Mouse (Mus musculus) C2C12 (cell line): ENCODE results near the gene Dnajc17. TPM values are rescaled to one million over a fixed set of nuclear protein-coding genes. Genes with fewer than 3 reads are reported as not detected.

Source experiments
- H3K27me3 ChIP-seq: one replicate; pipeline ENCODE4 v1.6.1; 2011; ENCODE audit not compliant: control insufficient read depth, insufficient read depth, insufficient read length
- H3K36me3 ChIP-seq: one replicate; pipeline ENCODE4 v1.6.1; 2011; ENCODE audit not compliant: control insufficient read depth, insufficient read depth
- H3K4me3 ChIP-seq: one replicate; pipeline ENCODE4 v1.5.1; 2011; ENCODE audit warnings: mild to moderate bottlenecking, control low read depth; ENCODE audit not compliant: poor library complexity, insufficient read depth, severe bottlenecking
- H3K79me2 ChIP-seq: one replicate; pipeline ENCODE4 v1.6.1; 2011; ENCODE audit not compliant: control insufficient read depth, insufficient read depth
- H3K79me3 ChIP-seq: one replicate; pipeline ENCODE4 v1.6.1; 2011; ENCODE audit warnings: low read depth, control low read depth
- H3ac ChIP-seq: one replicate; pipeline ENCODE3; 2011; ENCODE audit warnings: low read depth; ENCODE audit not compliant: control insufficient read depth, insufficient read length
- CEBPB ChIP-seq: IDR thresholded peaks from one replicate; pipeline ENCODE4 v1.6.1; 2011; ENCODE audit warnings: low read depth, mild to moderate bottlenecking, control low read depth, moderate library complexity
- CTCF ChIP-seq: IDR thresholded peaks from one replicate; pipeline ENCODE4 v1.5.1; 2011; ENCODE audit not compliant: control insufficient read depth, insufficient read depth, insufficient read length
- FOSL1 ChIP-seq: IDR thresholded peaks from one replicate; pipeline ENCODE4 v1.8.0; 2011; ENCODE audit warnings: mild to moderate bottlenecking, low read length; ENCODE audit not compliant: poor library complexity, insufficient read depth, severe bottlenecking
- MAX ChIP-seq: IDR thresholded peaks from one replicate; pipeline ENCODE4 v1.6.1; 2011; ENCODE audit warnings: mild to moderate bottlenecking, control low read depth
- MYOD1 ChIP-seq: IDR thresholded peaks from one replicate; pipeline ENCODE4 v1.6.1; 2011; ENCODE audit warnings: low read depth; ENCODE audit not compliant: control insufficient read depth, insufficient read length
- MYOG ChIP-seq: IDR thresholded peaks from one replicate; pipeline ENCODE4 v1.6.1; 2011; ENCODE audit not compliant: control insufficient read depth, insufficient read length; ENCODE audit errors: extremely low read depth
- USF1 ChIP-seq: IDR thresholded peaks from one replicate; pipeline ENCODE4 v1.6.1; 2011; ENCODE audit warnings: low read depth, mild to moderate bottlenecking, control low read depth, moderate library complexity
- polyA plus RNA-seq: library from polyadenylated mRNA; unstranded; fragments of >200 nt; fragmentation: generic; extraction: Trizol; gene quantifications from one replicate; pipeline ENCODE4 v1.2.1, GENCODE M21; 2012; ENCODE audit warnings: missing spikeins

Gene Dnajc17
- polyA plus RNA-seq, 1 experiment, result 12.3 TPM

DNA sequence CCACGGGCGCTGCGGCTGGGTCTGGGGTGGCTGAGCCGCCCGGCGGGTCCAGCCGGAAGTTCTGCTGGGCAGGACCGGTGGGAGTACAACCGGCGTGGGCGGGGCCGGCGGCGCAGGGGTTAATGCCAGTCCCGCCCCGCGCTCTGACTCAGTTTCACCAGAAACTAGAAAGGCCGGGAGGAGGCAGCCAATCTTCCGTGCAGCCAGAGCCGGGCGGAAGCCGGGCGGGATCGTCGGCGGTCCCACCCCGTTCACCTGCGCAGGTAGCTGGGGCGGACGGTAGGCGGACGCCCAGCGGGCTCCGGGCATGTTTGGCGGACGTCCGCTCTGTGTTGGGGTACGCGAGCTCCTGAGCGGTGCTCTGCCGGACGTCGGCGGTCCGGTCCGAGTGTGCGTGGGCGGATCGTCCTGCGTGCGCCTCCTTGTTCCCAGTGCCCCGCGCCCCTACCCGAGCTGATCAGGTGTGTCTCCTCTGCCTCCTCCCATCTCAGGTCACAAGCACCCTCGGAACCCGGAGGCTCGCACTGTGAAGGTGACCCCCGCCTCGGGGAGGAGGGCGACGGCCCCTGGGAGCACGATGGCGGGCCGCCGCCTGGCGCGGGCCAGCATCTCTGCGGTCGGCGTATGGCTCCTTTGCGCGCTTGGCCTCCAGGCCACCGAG lies 28.7 kb upstream of the Dnajc17 start, which contains the start of gene Spint1:
Gene Spint1, plus strand, starts transcription at position 153 of the 661 bp plus-strand sequence.
- no peaks in the 10 kb centered on the region for H3K36me3 ChIP-seq
- no peak within 1 kb of the TSS for H3K4me3 ChIP-seq
- H3K27me3 ChIP-seq, result peaks cover 15% of the 10 kb centered on the region
- peak within 1 kb of the TSS; percentile 39 for H3ac ChIP-seq
- no peaks in the 10 kb centered on the region for H3K79me3 ChIP-seq
- H3K79me2 ChIP-seq, result no peaks in the 10 kb centered on the region
- TF ChIP-seq MYOD1 (no peak), FOSL1 (no peak), CEBPB (no peak), MAX (no peak), CTCF (no peak), USF1 (no peak), MYOG (no peak)

DNA sequence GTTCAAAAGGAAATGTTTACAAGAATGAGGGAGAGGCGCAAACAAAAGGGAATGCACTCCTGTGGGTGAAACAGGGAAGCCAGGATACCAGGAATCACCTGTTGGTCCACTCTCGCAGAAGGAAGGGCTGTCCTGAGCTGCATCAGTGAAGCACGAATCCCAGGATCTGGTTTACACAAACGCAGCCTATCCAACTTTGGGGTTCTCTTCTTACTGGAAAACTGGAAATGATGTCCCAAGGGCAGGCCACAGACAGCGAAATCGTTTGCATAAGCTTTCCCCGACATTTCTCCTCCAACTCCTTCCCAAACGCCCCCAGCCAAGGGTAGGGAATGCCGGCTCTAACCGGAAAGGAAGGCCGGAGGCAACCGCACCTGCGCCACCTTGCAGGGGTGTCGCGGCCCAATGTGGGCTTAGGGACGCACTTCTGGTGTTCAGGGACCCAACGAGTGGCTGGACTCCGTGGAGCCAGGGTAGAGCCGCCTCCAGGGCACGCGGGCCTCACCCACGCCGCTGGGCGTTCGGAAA lies 28.2 kb upstream of the Dnajc17 start:
- TF ChIP-seq USF1, result no peak
- TF ChIP-seq MYOG, result no peak
- TF ChIP-seq CEBPB, result no peak
- TF ChIP-seq MYOD1, result no peak
- no peak for TF ChIP-seq MAX
- no peak for TF ChIP-seq CTCF
- TF ChIP-seq FOSL1, result no peak
- Histone ChIP-seq H3K4me3 (no peak overlapping the region), H3K27me3 (peaks cover 15% of the 10 kb centered on the region), H3K79me3 (no peaks in the 10 kb centered on the region), H3ac (no peak overlapping the region), H3K36me3 (no peaks in the 10 kb centered on the region), H3K79me2 (no peaks in the 10 kb centered on the region)

DNA sequence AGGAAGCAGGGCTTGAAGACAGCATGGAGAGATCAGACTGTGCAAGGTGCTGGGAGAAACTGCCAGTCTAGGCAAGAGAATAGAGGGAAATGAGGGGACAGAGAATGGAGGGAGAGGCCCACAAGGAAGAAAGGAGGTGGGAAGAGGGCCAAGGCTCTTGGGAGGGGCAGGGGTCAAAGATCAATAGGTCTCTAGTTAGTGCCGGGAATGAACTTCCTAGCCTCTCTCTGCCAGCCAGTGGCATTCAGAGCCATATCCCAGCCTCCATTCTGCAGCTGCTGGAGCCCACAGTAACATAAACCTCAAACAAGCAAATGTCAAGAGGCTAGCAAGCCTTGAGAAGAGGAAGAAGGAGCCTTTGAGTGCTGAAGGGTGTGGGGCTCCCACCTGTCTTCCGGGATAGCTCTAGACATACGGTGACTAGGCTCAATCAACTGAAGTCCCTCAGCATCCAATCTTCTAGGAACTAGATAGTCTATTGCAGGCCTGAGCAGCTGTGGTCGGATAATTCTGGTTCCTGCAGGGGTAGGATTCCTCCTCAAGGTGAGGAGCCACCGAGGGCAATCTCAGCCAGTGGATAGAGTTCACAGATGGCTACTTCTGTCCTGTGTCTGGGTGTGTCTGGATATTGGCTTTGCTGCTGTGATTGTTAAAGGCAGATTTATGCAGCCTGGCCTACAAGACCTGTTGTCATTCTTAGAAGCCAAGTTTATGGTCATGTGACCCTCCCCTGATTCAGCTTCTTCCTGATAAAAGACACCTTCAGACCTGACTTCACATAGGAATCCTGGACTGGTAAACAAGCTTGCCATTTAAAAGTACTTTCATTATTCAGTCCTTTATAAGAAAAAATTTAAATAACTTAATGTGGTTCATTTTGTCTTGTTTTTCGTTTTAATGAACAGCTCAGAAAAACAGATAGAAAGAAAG lies 21.4 kb upstream of the Dnajc17 start, which contains the start of gene Ppp1r14d:
Gene Ppp1r14d, minus strand, starts transcription at position 132 of the 930 bp plus-strand sequence.
- Histone ChIP-seq H3K27me3 (no peaks in the 10 kb centered on the region), H3K4me3 (no peak within 1 kb of the TSS), H3ac (no peak within 1 kb of the TSS), H3K79me2 (no peaks in the 10 kb centered on the region), H3K36me3 (no peaks in the 10 kb centered on the region), H3K79me3 (no peaks in the 10 kb centered on the region)
- TF ChIP-seq CEBPB (no peak), MYOD1 (no peak), MAX (no peak), MYOG (no peak), USF1 (no peak)

DNA sequence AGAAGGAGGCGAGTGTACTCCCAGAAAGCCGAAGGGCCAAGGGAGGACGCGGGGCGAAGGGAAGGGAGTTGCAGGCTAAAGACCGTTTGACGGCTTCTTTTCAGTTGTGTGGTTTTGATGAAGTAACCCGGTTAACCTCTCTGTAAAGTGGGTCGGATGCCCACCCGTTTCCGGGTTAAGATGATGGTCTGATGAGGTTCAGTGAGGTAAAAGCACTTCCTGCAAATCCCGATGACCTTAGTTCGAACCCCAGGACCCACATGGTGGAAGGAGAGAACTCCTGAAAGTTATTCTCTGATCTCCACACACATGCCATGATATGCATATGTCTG lies 547 bp upstream of the Dnajc17 start:
- Histone ChIP-seq H3K36me3 (peaks cover 7% of the 10 kb centered on the region), H3ac (peak overlapping the region; percentile 92)
- TF ChIP-seq CTCF (no peak), MAX (no peak), MYOG (no peak), MYOD1 (no peak)

DNA sequence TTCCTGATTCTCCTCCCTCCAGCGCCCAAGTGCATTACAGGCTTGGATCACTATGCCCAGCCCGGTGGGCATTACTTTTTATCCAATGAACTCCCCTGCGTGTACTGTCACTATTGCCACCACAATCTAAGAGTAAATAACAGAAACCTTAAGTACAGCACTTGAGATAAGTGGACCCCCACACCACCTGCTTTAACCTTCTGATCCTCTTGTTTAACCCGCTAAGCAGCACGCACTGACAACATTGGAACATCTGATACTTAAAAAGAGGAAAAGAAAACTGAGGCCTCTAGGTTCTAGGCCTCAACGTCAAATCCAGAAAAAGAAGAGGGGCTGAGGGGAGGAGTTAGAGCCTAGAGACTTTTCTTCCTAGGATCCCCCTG lies 643 bp downstream of the Dnajc17 start:
- H3ac ChIP-seq, result peak overlapping the region; percentile 39
- peaks cover 8% of the 10 kb centered on the region for H3K79me3 ChIP-seq
- no peaks in the 10 kb centered on the region for H3K36me3 ChIP-seq
- no peaks in the 10 kb centered on the region for H3K27me3 ChIP-seq
- H3K4me3 ChIP-seq, result peak overlapping the region; percentile 66
- TF ChIP-seq MYOG, result no peak
- no peak for TF ChIP-seq MYOD1
- no peak for TF ChIP-seq USF1
- TF ChIP-seq MAX, result no peak
- H3K79me2 ChIP-seq, result peaks cover 33% of the 10 kb centered on the region

More for the DNA sequence above, 547 bp upstream of the Dnajc17 start:
- Histone ChIP-seq H3K27me3 (no peaks in the 10 kb centered on the region), H3K79me3 (peaks cover 8% of the 10 kb centered on the region), H3K79me2 (peaks cover 33% of the 10 kb centered on the region), H3K4me3 (peak overlapping the region; percentile 66)
